Mouse (Mus musculus): ENCODE data around the gene Fam19a2.

Fam19a2 gene

GRCm38 (mm10) chr10:123385641-123386040 lies 121.8 kb downstream of the Fam19a2 start:
- DNase-seq (ENCODE audit: extremely low spot score, low spot score), result no peak

- no peak for DNase-seq (ENCODE audit: extremely low spot score, low spot score)
Measured at GRCm38 (mm10) chr10:123395429-123395828, 131.6 kb downstream of the Fam19a2 start.

- DNase-seq (ENCODE audit: extremely low spot score, low spot score), result no peak
Measured at GRCm38 (mm10) chr10:123398136-123398535, 134.3 kb downstream of the Fam19a2 start.

- DNase-seq (ENCODE audit: extremely low spot score, low spot score), result no peak
Measured at GRCm38 (mm10) chr10:123401188-123401587, 137.4 kb downstream of the Fam19a2 start.

- DNase-seq (ENCODE audit: extremely low spot score, low spot score), result no peak
Measured at GRCm38 (mm10) chr10:123402460-123402859, 138.7 kb downstream of the Fam19a2 start.

GRCm38 (mm10) chr10:123414953-123415352 lies 151.2 kb downstream of the Fam19a2 start:
- no peak for DNase-seq (ENCODE audit: extremely low spot score, low spot score)

GRCm38 (mm10) chr10:123416024-123416423 lies 152.2 kb downstream of the Fam19a2 start:
- no peak for DNase-seq (ENCODE audit: extremely low spot score, low spot score)

GRCm38 (mm10) chr10:123418616-123419173 lies 154.9 kb downstream of the Fam19a2 start:
- no peak for DNase-seq (ENCODE audit: extremely low spot score, low spot score)

- no peak for DNase-seq (ENCODE audit: extremely low spot score, low spot score)
Measured at GRCm38 (mm10) chr10:123420249-123420648, 156.5 kb downstream of the Fam19a2 start.

GRCm38 (mm10) chr10:123424482-123424881 lies 160.7 kb downstream of the Fam19a2 start:
- DNase-seq (ENCODE audit: extremely low spot score, low spot score), result no peak

- no peak for DNase-seq (ENCODE audit: extremely low spot score, low spot score)
Measured at GRCm38 (mm10) chr10:123426527-123427363, 162.9 kb downstream of the Fam19a2 start.

- DNase-seq (ENCODE audit: extremely low spot score, low spot score), result no peak
Measured at GRCm38 (mm10) chr10:123431569-123431968, 167.8 kb downstream of the Fam19a2 start.

GRCm38 (mm10) chr10:123437576-123437975 lies 173.8 kb downstream of the Fam19a2 start:
- DNase-seq (ENCODE audit: extremely low spot score, low spot score), result no peak

- no peak for DNase-seq (ENCODE audit: extremely low spot score, low spot score)
Measured at GRCm38 (mm10) chr10:123456800-123457199, 193.0 kb downstream of the Fam19a2 start.

GRCm38 (mm10) chr10:123460466-123460865 lies 196.7 kb downstream of the Fam19a2 start:
- no peak for DNase-seq (ENCODE audit: extremely low spot score, low spot score)

- DNase-seq (ENCODE audit: extremely low spot score, low spot score), result no peak
Measured at GRCm38 (mm10) chr10:123462305-123462704, 198.5 kb downstream of the Fam19a2 start.

GRCm38 (mm10) chr10:123514749-123515148 lies 251.0 kb downstream of the Fam19a2 start:
- no peak for DNase-seq (ENCODE audit: extremely low spot score, low spot score)

- DNase-seq (ENCODE audit: extremely low spot score, low spot score), result no peak
Measured at GRCm38 (mm10) chr10:123520613-123521012, 256.8 kb downstream of the Fam19a2 start.

GRCm38 (mm10) chr10:123521203-123521602 lies 257.4 kb downstream of the Fam19a2 start:
- no peak for DNase-seq (ENCODE audit: extremely low spot score, low spot score)

- no peak for DNase-seq (ENCODE audit: extremely low spot score, low spot score)
Measured at GRCm38 (mm10) chr10:123525424-123525823, 261.6 kb downstream of the Fam19a2 start.

GRCm38 (mm10) chr10:123526059-123526458 lies 262.3 kb downstream of the Fam19a2 start:
- no peak for DNase-seq (ENCODE audit: extremely low spot score, low spot score)

GRCm38 (mm10) chr10:123536143-123536542 lies 272.3 kb downstream of the Fam19a2 start:
- no peak for DNase-seq (ENCODE audit: extremely low spot score, low spot score)

- DNase-seq (ENCODE audit: extremely low spot score, low spot score), result no peak
Measured at GRCm38 (mm10) chr10:123548391-123548790, 284.6 kb downstream of the Fam19a2 start.
